Mouse (Mus musculus) cerebellum, adult 8-10 months (tissue): ENCODE measurements around the gene Olfr1418.
"Not testable (repeated sequence)": the region's sequence is repeated elsewhere in the genome, so short reads cannot be mapped to it uniquely, and the experiment has no call there.

Experiments used
- DNase-seq: peaks from one replicate; pipeline ENCODE4 v3.0.0; 2022

Olfr1418 gene

DNA sequence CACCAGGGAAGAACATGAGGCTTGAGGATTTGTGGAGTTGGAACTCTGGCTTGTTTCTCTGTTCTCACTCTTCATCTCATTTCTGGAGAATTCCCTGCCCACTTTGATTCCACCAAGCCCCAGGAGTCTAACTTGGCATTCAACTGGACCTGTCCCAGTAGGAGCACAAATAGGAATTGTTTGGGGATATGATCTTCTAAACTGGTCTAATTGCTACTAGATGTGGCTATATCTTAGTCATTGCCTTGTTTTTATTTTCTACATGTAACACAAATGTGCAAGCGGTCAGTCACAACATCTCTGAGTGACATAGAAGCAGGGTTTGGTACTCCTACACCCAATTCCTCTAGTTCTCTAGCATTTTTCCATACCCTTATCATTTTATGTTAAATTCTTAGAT lies at the start of gene Olfr1418:
Gene Olfr1418 (minus strand): TSS at position 101 of the 400 bp plus-strand sequence.
- DNase-seq: no peak

DNA sequence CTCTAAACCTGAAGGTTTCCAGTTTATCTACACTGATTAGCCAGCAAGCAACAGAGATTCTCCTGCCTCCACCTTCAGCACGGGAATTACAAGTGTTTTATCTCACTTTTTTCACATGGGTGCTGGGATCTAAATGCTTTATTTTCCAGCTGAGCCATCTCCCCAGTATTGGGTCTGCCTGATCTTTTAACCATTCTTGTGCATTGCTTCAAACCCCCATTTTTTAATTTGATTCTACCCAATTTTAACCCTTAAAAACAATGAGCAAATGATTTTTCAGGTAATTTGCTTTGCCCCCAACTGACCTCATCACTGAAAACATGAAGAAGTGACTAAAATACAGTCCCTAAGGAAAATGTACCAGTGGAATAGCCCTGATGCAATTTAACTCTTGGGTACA lies 25.4 kb upstream of the Olfr1418 start, which contains the start of gene Olfr1420:
Gene Olfr1420 (plus strand): TSS at position 301 of the 400 bp plus-strand sequence.
- DNase-seq: no peak

GRCm38 (mm10) chr19:11878404-11878803 lies 17.5 kb upstream of the Olfr1418 start:
- not testable (repeated sequence) for DNase-seq

DNA sequence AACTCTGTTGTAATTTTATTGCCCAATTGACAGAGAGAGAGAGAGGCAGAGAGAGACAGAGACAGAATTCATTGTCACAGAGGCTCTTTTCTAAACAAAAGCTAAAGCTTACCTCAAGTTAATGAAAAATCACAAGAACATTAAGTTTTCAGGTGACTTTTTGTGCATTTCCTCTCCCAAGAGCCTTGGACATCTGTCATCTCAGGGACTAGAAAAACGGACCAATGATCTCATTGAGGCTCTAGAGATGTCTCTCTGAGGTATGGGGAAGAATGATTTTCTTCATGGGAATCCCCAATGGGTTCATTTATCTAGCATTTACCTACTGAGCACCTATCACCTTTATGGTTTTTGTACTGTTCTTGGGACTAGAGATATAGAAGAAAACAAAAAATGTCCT lies 14.1 kb upstream of the Olfr1418 start, which contains the start of gene Olfr1419:
Gene Olfr1419 (minus strand): TSS at position 101 of the 400 bp plus-strand sequence.
- DNase-seq: no peak

GRCm38 (mm10) chr19:11867837-11868236 lies 7.0 kb upstream of the Olfr1418 start:
- no peak for DNase-seq

DNA sequence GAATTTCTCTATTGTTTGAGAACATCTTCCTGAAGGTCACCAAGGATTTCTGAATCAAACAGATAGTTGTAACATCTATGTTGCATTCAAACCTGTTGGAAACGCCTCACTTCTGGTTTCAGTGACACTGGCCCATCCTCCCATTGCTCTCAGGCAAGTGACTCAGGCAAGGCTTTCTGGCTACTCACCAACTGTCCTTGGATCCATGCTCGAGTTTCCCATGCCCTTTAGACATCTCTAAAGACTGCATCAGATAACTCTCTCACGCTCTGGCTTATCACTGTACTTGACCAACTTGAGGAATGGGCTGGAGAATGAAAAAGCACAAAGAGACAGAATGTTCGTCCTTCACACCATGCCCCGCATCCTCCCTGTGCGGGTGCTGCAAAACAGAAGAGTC lies 4.4 kb downstream of the Olfr1418 start:
- DNase-seq: no peak

DNA sequence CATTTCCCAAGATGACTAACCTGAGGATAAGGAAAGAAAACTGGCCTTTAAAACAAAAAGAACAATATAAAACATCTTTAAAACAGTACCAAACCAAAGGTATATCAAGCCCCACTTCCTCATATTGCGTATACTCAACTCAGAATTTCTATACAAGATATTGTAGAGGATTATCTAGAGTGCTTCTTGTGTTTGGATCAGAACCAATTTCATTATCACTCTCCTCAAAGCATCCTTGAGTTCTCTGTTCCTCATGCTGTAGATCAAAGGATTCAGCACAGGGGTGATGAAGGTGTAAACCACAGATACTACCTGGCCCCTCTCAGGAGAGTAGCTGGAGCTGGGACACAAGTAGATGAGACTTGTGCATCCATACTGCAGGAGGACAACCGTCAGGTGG lies 6.0 kb downstream of the Olfr1418 start:
- no peak for DNase-seq

- DNase-seq: no peak
Measured at GRCm38 (mm10) chr19:11852652-11853051, 8.2 kb downstream of the Olfr1418 start.

DNA sequence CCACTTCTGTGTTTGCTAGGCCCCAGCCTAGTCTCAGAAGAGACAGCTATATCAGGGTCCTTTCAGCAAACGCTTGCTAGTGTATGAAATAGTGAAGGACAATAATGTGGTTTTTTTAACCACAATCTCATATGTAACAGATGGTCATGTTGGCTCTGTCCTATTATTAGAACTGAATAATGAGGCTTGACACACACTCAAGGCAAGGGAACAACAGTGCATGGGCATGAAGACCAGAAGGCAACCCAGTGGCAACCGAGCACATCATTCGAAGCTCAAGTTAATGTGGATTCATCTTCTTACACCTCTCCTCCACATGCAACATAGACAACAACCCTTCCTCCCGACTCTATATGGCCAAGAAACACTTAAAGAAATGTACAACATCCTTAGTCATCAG lies 14.5 kb downstream of the Olfr1418 start:
- DNase-seq: no peak

DNA sequence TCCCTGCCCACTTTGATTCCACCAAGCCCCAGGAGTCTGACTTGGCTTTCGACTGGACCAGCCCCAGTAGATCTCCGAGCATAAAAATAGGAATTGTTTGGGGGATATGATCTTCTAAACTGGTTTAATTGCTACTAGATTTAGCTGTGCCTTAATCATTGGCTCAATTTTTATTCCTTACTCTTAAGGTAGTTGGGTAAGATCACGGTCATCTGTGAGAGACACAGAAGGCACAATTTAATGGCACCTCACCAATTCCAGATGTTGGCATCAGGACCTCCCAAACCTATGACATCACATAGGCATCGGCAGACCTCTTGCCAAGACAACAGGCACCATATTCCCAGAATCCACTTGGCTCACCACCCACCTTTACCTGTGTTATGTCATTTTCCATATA lies 21.7 kb downstream of the Olfr1418 start, which contains the start of gene Olfr1417:
Gene Olfr1417 (minus strand): TSS at position 101 of the 400 bp plus-strand sequence.
- no peak for DNase-seq

GRCm38 (mm10) chr19:11823346-11824065 lies 37.4 kb downstream of the Olfr1418 start:
- DNase-seq: no peak

DNA sequence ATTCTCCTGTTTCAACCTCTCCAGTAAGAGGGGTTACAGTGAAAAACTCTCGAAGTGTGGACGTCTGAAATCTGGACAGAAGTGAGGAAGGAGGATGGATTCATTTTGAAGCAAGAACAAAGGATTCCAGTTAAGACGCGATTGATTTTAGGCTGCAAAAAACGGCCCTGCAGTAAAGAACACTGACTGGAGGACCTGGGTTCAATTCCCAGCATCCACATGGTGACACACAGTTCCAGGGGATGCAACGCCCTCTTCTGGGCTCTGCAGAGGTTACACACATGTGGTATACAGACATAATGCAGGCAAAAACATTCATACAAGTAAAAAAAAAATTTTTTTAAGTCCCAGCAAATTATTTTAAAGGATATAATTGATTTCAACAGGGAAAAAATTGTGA lies 40.7 kb downstream of the Olfr1418 start:
- peak; percentile 14 for DNase-seq

DNA sequence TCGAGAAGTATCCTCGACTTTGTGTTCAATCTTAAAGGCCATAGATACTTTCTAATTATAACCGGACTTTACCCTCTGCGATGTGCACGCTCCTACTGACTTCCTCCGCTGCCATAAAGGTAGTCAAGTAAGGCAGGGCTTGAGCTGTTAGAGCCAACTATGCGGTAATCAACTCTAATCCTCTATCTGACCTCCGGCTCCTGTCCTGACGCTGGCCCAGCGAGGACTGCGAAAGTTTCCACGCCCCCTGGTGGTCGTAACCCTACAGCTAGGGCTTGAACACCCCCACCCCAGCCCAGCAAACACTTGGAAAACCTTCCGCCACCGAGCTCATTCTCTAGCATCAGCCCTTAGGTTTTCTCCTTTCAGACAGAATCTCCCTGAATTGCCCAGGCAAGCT lies 41.1 kb downstream of the Olfr1418 start:
- DNase-seq: peak; percentile 70

DNA sequence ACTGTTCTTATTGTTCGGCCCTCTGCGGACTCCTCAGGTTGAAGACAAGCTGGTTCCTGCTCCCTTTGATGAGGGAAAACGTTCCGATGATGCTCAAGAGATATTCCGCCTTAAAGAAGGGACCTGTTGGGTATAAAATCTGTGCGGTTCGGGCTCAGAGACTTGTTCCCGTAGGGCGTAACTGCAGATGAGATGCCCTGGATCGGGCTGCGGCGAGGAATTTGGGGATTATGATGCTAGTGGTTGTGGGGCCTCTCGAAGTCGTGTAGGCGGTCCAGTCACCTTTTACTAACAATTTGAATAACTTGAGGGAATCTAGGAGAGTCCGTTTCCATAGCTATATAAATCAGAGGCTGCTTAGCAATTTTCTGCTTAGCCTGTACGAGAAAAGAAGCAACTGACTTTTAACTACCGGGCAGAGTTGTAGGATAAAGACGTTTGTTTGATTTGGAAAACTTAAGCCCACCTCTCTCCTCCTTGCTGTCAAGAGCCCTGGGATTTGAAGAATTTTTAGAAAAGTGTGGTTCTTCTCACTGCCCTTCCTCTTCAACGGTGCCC lies 41.6 kb downstream of the Olfr1418 start, which contains the start of gene Stx3:
Gene Stx3 (minus strand): TSS at position 261 of the 558 bp plus-strand sequence.
- DNase-seq: peak; percentile 32

DNA sequence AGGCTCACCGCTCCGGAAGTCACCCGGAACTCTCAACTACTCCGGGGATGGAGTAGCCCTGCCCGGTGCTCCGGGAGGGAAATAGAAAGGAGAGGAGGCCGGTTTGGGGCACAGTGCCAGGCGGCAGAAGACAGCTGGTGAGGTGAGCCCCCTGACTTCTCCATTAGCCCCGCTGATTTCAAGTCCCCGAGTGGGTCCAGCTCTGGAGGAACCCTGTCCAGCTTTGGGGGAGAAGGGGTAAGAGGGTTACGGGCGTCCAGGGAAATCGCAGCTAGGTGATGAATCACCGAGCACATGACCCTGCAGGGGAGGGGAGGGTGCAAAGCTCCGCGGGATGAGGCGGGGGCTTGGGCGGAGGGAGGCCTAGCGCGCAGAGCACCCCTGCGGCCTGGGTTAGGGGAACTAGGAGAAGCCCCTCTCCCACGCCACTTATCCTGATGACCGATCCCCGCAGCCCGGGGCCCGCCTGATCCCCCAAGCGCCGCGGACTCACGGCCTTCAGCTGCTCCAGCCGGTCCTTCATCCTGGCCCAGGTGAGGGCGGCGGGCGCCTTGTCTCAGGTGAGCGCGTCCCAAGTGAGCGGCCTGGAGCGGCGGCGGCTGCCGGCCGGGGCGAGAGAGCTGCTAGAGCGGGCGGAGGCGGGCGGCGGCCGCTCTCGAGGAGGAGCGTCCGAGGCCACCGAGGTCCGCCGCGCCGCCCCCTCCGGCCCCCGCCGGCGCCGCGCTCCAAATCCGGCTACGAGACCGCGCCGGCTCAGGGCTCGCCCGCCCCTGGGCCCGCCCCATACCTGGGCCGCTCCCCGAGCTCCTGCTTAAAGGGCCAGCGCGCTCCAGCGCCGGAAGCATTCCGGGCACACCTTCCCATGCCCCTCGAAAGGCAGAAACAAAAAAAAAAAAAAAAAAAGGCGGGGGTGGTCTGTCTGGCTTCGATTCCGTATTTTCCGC lies 42.4 kb downstream of the Olfr1418 start:
- DNase-seq: peak; percentile 70

DNA sequence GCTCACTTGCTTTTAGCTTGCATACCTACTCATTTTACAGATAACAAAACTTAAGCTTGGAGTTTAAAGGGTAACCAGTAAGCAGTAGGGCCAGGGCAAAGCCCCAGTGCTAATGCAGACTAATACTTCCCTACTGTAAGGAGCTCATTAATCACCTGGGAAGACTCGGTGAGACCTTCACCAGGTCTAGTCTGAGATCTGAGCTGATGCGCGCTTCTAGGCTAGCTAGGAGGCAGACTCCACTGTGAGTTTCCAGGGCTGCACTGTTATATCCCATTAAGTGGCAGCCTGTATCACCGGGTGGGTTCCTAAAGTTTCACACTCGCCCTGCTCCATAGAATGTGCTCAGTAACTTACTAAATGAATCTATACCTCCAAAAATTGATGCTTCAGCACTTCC lies 43.3 kb downstream of the Olfr1418 start:
- no peak for DNase-seq

DNA sequence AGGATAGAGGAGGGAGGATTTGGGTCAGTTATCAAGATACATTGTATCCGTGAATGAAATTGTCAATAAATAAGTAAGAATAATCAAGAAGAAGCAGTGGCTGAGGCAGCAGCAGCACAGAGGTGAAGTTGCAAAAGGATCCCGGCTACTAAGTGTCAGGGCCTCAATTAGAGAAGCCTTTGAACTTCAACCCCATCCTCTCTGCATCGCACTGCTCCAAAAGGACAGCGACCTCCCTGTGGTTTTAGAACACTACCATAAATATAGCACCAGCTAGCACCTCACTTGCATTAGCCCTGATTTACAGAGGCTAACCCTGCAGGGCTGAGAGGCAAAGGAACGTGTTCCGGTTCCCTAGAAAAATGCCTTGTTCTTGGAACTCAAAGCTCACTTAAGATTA lies 44.2 kb downstream of the Olfr1418 start:
- DNase-seq: no peak

GRCm38 (mm10) chr19:11814742-11815333 lies 46.0 kb downstream of the Olfr1418 start:
- DNase-seq: no peak

- no peak for DNase-seq
Measured at GRCm38 (mm10) chr19:11813649-11814048, 47.2 kb downstream of the Olfr1418 start.

DNA sequence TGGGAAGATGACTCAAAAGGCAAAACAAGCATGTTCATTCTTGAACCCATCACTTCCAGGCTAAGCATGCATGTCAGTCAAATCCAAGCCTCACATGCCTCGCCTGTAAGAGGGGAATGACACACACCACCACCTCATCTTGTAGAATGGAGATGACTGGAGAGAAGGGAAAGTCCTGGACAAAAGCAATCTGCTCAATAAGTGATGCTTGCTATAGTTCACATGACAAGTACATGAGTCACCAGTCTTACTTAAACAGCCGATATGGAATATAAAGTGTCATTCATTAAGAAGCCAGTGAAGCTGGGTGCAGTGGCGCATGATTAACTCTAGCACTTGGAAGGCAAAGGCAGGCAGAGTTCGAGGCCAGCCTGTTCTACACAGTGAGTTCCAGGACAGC lies 47.7 kb downstream of the Olfr1418 start:
- no peak for DNase-seq

DNA sequence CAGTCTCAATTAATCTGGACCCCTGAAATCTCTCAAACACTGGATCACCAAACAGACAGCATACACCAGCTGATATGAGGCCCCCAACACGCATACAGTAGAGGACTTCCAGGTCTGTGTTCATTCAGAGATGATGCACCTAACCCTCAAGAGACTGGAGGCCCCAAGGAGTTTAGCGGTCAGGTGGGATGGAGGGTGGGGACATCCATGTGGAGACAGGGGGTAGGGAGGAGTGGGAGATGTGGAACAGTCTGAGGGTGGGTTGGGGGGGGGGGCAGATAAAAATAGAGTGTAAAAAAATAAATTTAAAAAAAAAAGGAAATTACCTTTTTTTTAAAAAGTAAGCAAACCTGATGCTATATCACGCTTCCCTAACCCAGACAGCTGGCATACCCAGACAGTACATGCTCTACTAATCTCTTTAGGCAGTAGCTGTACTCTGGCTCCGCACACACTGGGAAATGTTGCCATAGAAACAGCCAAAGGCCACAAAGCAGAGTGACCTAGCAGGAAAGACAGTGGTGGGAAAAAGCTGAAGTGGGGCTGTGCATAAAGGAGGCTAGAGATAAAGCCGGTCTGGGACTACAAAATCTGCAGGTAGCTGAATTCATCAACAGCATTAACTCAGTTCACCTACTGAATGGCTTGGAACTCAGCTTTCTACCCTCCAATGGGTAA lies 49.0 kb downstream of the Olfr1418 start:
- DNase-seq: no peak

GRCm38 (mm10) chr19:11810856-11811255 lies 50.0 kb downstream of the Olfr1418 start:
- DNase-seq: no peak
